Mouse (Mus musculus): ENCODE data around the gene Gm8369. TPM values are rescaled to one million over a fixed set of nuclear protein-coding genes. Genes with fewer than 3 reads are reported as not detected.
"Not testable (repeated sequence)": the region's sequence is repeated elsewhere in the genome, so short reads cannot be mapped to it uniquely, and the experiment has no call there.

Gene Gm8369
- polyA plus RNA-seq, 1 experiment: not detected

- DNase-seq (ENCODE audit: low read depth): no peak
- TF ChIP-seq CTCF (IDR thresholded peaks at IDR 0.05; ENCODE audit: borderline replicate concordance, extremely low read depth, insufficient read depth, insufficient read length) (no peak), POLR2A (IDR thresholded peaks at IDR 0.05; ENCODE audit: borderline replicate concordance, extremely low read depth, insufficient read depth, insufficient read length, poor library complexity, severe bottlenecking) (no peak)
Observed at GRCm38 (mm10) chr19:11516845-11517244, 31.1 kb downstream of the Gm8369 start.

DNA sequence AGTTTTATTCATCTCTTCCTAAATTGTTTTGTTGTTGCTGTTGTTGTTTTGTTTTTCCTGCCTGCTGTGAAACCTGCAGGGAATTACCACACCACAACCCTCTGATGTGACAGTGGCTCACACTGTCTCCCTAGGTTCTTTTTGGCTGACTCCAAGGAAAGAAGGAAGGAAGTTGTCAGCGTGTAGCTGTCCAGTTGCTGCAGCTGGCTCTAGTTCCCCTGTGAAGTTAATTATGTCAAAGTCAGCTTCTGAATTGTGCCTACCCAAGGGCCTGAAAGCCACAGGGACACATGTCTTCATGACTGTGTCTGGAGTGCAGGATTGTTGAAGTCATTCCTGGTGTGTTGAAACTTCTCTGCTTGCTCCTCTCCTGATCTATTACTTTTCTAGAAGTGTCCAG, 31.6 kb downstream of the Gm8369 start:
- DNase-seq (ENCODE audit: low read depth): not testable (repeated sequence)

DNA sequence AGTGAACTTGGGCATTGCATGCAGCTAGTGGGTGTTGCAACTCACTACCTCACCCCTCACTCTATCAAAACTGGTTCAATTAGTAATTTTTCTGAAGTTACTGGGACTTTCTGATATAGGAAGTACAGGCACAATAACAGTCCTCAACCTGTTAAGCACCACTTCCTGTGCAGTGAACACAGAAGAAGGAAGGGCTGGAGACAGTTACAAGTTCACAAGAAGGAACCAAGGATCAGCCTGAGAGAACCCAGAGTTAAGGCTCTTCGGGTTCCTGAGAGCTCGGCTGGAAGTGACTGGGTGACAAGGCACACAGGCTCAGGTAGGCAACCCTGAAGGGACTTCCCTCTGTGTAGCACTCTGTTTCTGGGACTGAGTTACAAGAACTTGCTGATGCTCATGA, 32.6 kb downstream of the Gm8369 start:
- not testable (repeated sequence) for DNase-seq (ENCODE audit: low read depth)

DNA sequence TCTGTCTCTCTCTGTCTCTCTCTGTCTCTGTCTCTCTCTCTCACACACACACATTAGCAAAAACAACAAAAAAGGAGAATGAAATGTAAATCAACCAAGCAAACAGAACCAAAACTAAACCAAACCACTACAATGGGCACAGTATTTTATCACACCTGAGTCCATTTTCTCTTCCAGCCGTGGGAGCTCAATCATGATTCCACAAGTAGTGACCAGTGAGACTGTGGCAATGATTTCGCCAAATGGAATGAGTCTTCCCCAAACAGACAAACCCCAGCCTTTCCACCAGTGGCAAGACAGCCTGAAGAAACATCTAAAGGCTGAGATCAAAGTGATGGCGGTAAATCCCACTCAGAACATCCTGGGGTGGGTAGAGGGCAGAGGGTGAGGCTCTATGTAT, 34.4 kb downstream of the Gm8369 start:
- DNase-seq (ENCODE audit: low read depth): no peak
- no peak for TF ChIP-seq POLR2A (IDR thresholded peaks at IDR 0.05; ENCODE audit: borderline replicate concordance, extremely low read depth, insufficient read depth, insufficient read length, poor library complexity, severe bottlenecking)

- no peak for TF ChIP-seq POLR2A (IDR thresholded peaks at IDR 0.05; ENCODE audit: borderline replicate concordance, extremely low read depth, insufficient read depth, insufficient read length, poor library complexity, severe bottlenecking)
- TF ChIP-seq CTCF (IDR thresholded peaks at IDR 0.05; ENCODE audit: borderline replicate concordance, extremely low read depth, insufficient read depth, insufficient read length): no peak
- DNase-seq (ENCODE audit: low read depth): no peak
Observed at GRCm38 (mm10) chr19:11533421-11533820, 47.7 kb downstream of the Gm8369 start.

GRCm38 (mm10) chr19:11533888-11534445, 48.2 kb downstream of the Gm8369 start:
- TF ChIP-seq POLR2A (IDR thresholded peaks at IDR 0.05; ENCODE audit: borderline replicate concordance, extremely low read depth, insufficient read depth, insufficient read length, poor library complexity, severe bottlenecking): no peak
- TF ChIP-seq CTCF (IDR thresholded peaks at IDR 0.05; ENCODE audit: borderline replicate concordance, extremely low read depth, insufficient read depth, insufficient read length): no peak
- no peak for DNase-seq (ENCODE audit: low read depth)

DNA sequence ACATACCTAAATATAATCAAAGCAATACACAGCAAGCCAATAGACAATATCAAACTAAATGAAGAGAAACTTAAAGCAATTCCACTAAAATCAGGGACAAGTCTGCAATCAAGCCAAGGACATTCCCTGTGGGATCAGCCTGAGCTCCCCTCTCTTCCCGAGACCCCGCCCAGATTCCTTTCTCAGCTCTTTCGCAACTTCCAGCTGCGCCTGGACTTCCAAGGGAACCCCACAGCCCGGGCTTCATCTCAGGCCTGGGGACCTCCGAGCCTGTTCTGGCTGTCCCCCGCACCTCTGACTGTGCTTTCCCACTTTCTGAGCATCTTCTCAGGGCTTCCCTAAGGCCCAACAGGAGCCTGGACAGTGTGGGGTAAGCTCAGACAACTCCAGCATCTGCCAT, 50.9 kb downstream of the Gm8369 start, which contains the start of gene Ms4a4d:
Gene Ms4a4d (plus strand): TSS at position 209 of the 400 bp plus-strand sequence.
- TF ChIP-seq CTCF (IDR thresholded peaks at IDR 0.05; ENCODE audit: borderline replicate concordance, extremely low read depth, insufficient read depth, insufficient read length) (no peak), POLR2A (IDR thresholded peaks at IDR 0.05; ENCODE audit: borderline replicate concordance, extremely low read depth, insufficient read depth, insufficient read length, poor library complexity, severe bottlenecking) (no peak)
- no peak for DNase-seq (ENCODE audit: low read depth)

GRCm38 (mm10) chr19:11537336-11537735, 51.6 kb downstream of the Gm8369 start:
- TF ChIP-seq CTCF (IDR thresholded peaks at IDR 0.05; ENCODE audit: borderline replicate concordance, extremely low read depth, insufficient read depth, insufficient read length) (no peak), POLR2A (IDR thresholded peaks at IDR 0.05; ENCODE audit: borderline replicate concordance, extremely low read depth, insufficient read depth, insufficient read length, poor library complexity, severe bottlenecking) (no peak)
- DNase-seq (ENCODE audit: low read depth): no peak

- not testable (repeated sequence) for DNase-seq (ENCODE audit: low read depth)
Observed at GRCm38 (mm10) chr19:11540166-11540821, 54.6 kb downstream of the Gm8369 start.

DNA sequence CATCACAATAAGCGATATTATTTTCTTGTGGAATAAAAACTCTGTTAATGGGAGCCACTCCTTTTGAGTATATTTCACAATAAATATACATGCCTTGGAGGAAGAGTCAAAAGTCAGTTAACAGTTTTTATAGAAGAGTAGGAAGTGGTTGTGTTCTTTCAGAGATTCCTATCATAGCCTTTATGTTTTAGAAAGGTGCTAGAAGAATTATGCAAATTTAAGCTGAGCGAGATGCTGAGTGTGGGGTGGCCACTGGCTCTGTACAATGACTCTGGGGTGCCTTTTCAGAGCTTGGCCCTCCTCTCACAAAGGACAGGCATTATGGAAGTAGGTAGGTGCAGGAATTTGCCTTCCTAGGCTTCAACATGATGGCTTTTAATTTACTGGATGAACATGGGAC, 58.6 kb downstream of the Gm8369 start:
- not testable (repeated sequence) for DNase-seq (ENCODE audit: low read depth)

DNA sequence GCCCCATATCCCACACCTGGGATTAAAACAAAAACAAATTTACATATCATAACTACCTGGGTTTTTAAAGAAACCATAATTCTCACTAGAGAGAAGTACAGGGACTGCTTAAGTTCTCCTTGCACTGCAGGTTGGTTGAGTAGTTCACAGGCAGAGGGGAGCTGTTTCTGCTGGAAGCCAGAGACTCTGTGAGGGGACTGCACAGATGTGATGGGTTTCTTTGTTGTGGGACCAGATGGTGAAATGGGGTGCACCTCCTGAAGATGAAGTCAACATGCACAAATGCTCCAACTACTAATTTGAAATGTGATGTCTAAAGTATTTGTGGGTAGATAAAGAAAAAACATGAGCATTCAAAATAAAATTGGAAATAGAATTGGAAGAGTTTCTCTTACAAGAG, 62.2 kb downstream of the Gm8369 start:
- no peak for DNase-seq (ENCODE audit: low read depth)
- TF ChIP-seq CTCF (IDR thresholded peaks at IDR 0.05; ENCODE audit: borderline replicate concordance, extremely low read depth, insufficient read depth, insufficient read length): no peak
- no peak for TF ChIP-seq POLR2A (IDR thresholded peaks at IDR 0.05; ENCODE audit: borderline replicate concordance, extremely low read depth, insufficient read depth, insufficient read length, poor library complexity, severe bottlenecking)

DNA sequence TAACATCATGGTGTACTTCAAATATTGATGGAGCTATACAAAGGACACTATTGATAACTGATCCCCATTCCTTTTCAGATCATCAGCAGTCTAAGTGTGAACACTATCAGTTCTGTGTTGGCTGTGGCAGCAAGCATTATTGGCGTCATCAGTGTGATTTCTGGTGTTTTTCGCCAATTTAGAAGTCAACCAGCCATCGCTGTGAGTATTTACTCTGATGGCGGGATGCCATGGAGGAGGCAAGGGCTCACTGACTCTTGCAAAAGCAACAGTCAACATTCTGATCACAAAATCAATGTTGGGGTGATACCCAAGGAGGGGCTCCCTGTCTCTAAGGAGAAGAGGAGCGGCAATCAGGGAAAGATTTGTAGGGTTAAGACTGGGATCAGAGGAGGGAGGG, 69.0 kb downstream of the Gm8369 start:
- DNase-seq (ENCODE audit: low read depth): no peak
- no peak for TF ChIP-seq CTCF (IDR thresholded peaks at IDR 0.05; ENCODE audit: borderline replicate concordance, extremely low read depth, insufficient read depth, insufficient read length)
- no peak for TF ChIP-seq POLR2A (IDR thresholded peaks at IDR 0.05; ENCODE audit: borderline replicate concordance, extremely low read depth, insufficient read depth, insufficient read length, poor library complexity, severe bottlenecking)

DNA sequence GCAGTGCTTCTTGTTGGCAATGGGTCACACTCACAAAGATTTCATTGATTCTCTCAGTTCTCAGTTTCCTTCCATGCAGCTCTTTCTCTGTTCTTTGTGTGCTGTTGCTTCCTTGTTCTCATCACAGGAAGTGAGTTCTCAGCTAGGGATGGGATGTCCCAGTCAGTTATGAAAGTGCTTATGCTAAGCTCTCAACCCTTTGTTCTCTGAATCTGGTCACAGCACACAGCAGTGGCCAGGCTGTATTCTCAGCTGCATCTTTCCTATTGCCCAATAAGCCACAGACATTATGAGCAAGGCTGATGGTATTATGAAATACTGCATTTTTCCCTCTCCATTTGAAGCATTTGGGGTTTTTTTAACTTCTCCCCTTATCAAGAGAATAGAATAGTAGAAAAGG, 73.8 kb downstream of the Gm8369 start:
- DNase-seq (ENCODE audit: low read depth): not testable (repeated sequence)

Other genes with a start within 250 kb of the Gm8369 start
- gene Ms4a1, start 219.7 kb upstream of the Gm8369 start, polyA plus RNA-seq (2012; rRNA removed): not detected in 2 replicates
- gene Ms4a5, start 202.1 kb upstream of the Gm8369 start, polyA plus RNA-seq (2012; rRNA removed): not detected in 2 replicates
- 0.15 and 0.18 TPM in 2 replicates for gene Ms4a14, start 171.5 kb upstream of the Gm8369 start, polyA plus RNA-seq (2012; rRNA removed)
- 0.86 and 1.9 TPM in 2 replicates for gene Ms4a7, start 149.8 kb upstream of the Gm8369 start, polyA plus RNA-seq (2012; rRNA removed)
- 0.25 and 0.38 TPM in 2 replicates for gene Ms4a4a, start 110.4 kb upstream of the Gm8369 start, polyA plus RNA-seq (2012; rRNA removed)
- gene Ms4a4c, start 81.2 kb upstream of the Gm8369 start, polyA plus RNA-seq (2012; rRNA removed): 0.06 and 0.12 TPM in 2 replicates
- gene Ms4a4b, start 42.4 kb upstream of the Gm8369 start, polyA plus RNA-seq (2012; rRNA removed): not detected in 2 replicates
- gene Ms4a6c, start 16.6 kb upstream of the Gm8369 start, polyA plus RNA-seq (2012; rRNA removed): 1.4 and 1.6 TPM in 2 replicates
- 1.7 and 2.7 TPM in 2 replicates for gene Ms4a6b, start 30.6 kb downstream of the Gm8369 start, polyA plus RNA-seq (2012; rRNA removed)
- 0.11 TPM in 1 of 2 replicates, not detected in the other for gene Ms4a4d, start 50.9 kb downstream of the Gm8369 start, polyA plus RNA-seq (2012; rRNA removed)
- gene Ms4a6d, start 118.9 kb downstream of the Gm8369 start, polyA plus RNA-seq (2012; rRNA removed): 1.7 TPM in 2 replicates
- 0.11 and 0.14 TPM in 2 replicates for gene Ms4a2, start 137.8 kb downstream of the Gm8369 start, polyA plus RNA-seq (2012; rRNA removed)
- gene Ms4a3, start 154.9 kb downstream of the Gm8369 start, polyA plus RNA-seq (2012; rRNA removed): not detected in 2 replicates
- not detected in 2 replicates for gene Oosp2, start 174.6 kb downstream of the Gm8369 start, polyA plus RNA-seq (2012; rRNA removed)
- not detected in 2 replicates for gene Oosp1, start 205.2 kb downstream of the Gm8369 start, polyA plus RNA-seq (2012; rRNA removed)
- gene Oosp3, start 211.1 kb downstream of the Gm8369 start, polyA plus RNA-seq (2012; rRNA removed): not detected in 2 replicates

Measured in brain, embryonic 14.5 days (tissue).